Mouse (Mus musculus): Measurements from ENCODE around the gene Dnajc4. TPM values are rescaled to one million over a fixed set of nuclear protein-coding genes. Genes with fewer than 3 reads are reported as not detected.
A peak's percentile ranks its signal among the peaks of the same experiment; 100 is the strongest.
"Not testable (repeated sequence)": the region's sequence is repeated elsewhere in the genome, so short reads cannot be mapped to it uniquely, and the experiment has no call there.

Gene Dnajc4
- polyA plus RNA-seq, 1 experiment, result 68.7 TPM

- DNase-seq (ENCODE audit: low read depth), result no peak
These were observed 3.1 kb upstream of the Dnajc4 start for GRCm38 (mm10) chr19:6995255-6995991.

- DNase-seq (ENCODE audit: low read depth), result no peak
These were observed 2.1 kb upstream of the Dnajc4 start for GRCm38 (mm10) chr19:6994489-6994888.

GRCm38 (mm10) chr19:6994002-6994401 lies 1.6 kb upstream of the Dnajc4 start:
- DNase-seq (ENCODE audit: low read depth), result no peak

GRCm38 (mm10) chr19:6993011-6993770 lies 819 bp upstream of the Dnajc4 start:
- DNase-seq (ENCODE audit: low read depth), result no peak

- not testable (repeated sequence) for DNase-seq (ENCODE audit: low read depth)
These were observed 1.2 kb downstream of the Dnajc4 start for GRCm38 (mm10) chr19:6991166-6991565.

- no peak for DNase-seq (ENCODE audit: low read depth)
These were observed 1.7 kb downstream of the Dnajc4 start for GRCm38 (mm10) chr19:6990712-6991111.

GRCm38 (mm10) chr19:6989251-6989650 lies 3.1 kb downstream of the Dnajc4 start:
- DNase-seq (ENCODE audit: low read depth), result no peak

GRCm38 (mm10) chr19:6987904-6988285 lies 4.5 kb downstream of the Dnajc4 start:
- no peak for DNase-seq (ENCODE audit: low read depth)

- DNase-seq (ENCODE audit: low read depth), result no peak
These were observed 5.1 kb downstream of the Dnajc4 start, which contains the start of gene Vegfb for GRCm38 (mm10) chr19:6987061-6987903. TSS of gene Vegfb (minus strand) at chr19:6987651.

- DNase-seq (ENCODE audit: low read depth), result no peak
These were observed 6.2 kb downstream of the Dnajc4 start for GRCm38 (mm10) chr19:6985951-6986708.

- DNase-seq (ENCODE audit: low read depth), result no peak
These were observed 7.1 kb downstream of the Dnajc4 start for GRCm38 (mm10) chr19:6985300-6985699.

- DNase-seq (ENCODE audit: low read depth), result no peak
These were observed 8.8 kb downstream of the Dnajc4 start for GRCm38 (mm10) chr19:6983621-6984020.

- no peak for DNase-seq (ENCODE audit: low read depth)
These were observed 10.9 kb downstream of the Dnajc4 start for GRCm38 (mm10) chr19:6981465-6981864.

GRCm38 (mm10) chr19:6980381-6981093 lies 11.8 kb downstream of the Dnajc4 start, which contains the start of gene Fkbp2:
TSS of gene Fkbp2 (minus strand) at chr19:6980501.
- peak; percentile 80 for DNase-seq (ENCODE audit: low read depth)

- DNase-seq (ENCODE audit: low read depth), result peak; percentile 92
These were observed 12.6 kb downstream of the Dnajc4 start for GRCm38 (mm10) chr19:6979486-6980380.

- no peak for DNase-seq (ENCODE audit: low read depth)
These were observed 13.3 kb downstream of the Dnajc4 start for GRCm38 (mm10) chr19:6979001-6979479.

- no peak for DNase-seq (ENCODE audit: low read depth)
These were observed 13.8 kb downstream of the Dnajc4 start for GRCm38 (mm10) chr19:6978639-6978974.

GRCm38 (mm10) chr19:6977759-6978638 lies 14.4 kb downstream of the Dnajc4 start:
- no peak for DNase-seq (ENCODE audit: low read depth)
